Mouse (Mus musculus): ENCODE results near the gene Dab2ip. TPM values are rescaled to one million over a fixed set of nuclear protein-coding genes. Genes with fewer than 3 reads are reported as not detected.

The Dab2ip gene
- polyA plus RNA-seq, 1 experiment from 2014 or later = 49.5 TPM

GRCm38 (mm10) chr2:35703241-35703640, 145.2 kb downstream of the Dab2ip start:
- Histone ChIP-seq H3K4me1 (ENCODE audit: control insufficient read depth, insufficient read depth, low read length) (peaks cover 4% of the 10 kb centered on the region), H3K4me3 (ENCODE audit: low read depth, low read length) (no peak overlapping the region), H3K9ac (replicated peaks; ENCODE audit: low read length) (no peak overlapping the region), H3K36me3 (replicated peaks; ENCODE audit: control insufficient read depth, insufficient read depth, low read depth, low read length) (no peaks in the 10 kb centered on the region; the same call in 1 of the 2 replicates), H3K9me3 (replicated peaks; ENCODE audit: control insufficient read depth, low read length) (no peaks in the 10 kb centered on the region), H3K27ac (replicated peaks; ENCODE audit: low read depth, low read length) (no peak overlapping the region), H3K27me3 (ENCODE audit: control insufficient read depth, insufficient read depth, low read length) (no peaks in the 10 kb centered on the region), H3K4me2 (ENCODE audit: low read depth, low read length) (no peak overlapping the region)
- WGBS = 86% methylated on average over 3 of the region's 3 CpGs
- DNase-seq (ENCODE audit: low spot score) (no peak), ATAC-seq (replicated peaks; ENCODE audit: insufficient number of reproducible peaks, low FRiP score, low TSS enrichment, low read depth) (no peak)

- Histone ChIP-seq H3K36me3 (replicated peaks; ENCODE audit: control insufficient read depth, insufficient read depth, low read depth, low read length) (peaks cover 15% of the 10 kb centered on the region), H3K27me3 (ENCODE audit: control insufficient read depth, insufficient read depth, low read length) (no peaks in the 10 kb centered on the region), H3K4me2 (ENCODE audit: low read depth, low read length) (no peak overlapping the region), H3K4me1 (ENCODE audit: control insufficient read depth, insufficient read depth, low read length) (no peaks in the 10 kb centered on the region), H3K9ac (replicated peaks; ENCODE audit: low read length) (no peak overlapping the region), H3K9me3 (replicated peaks; ENCODE audit: control insufficient read depth, low read length) (no peaks in the 10 kb centered on the region), H3K4me3 (ENCODE audit: low read depth, low read length) (no peak overlapping the region), H3K27ac (replicated peaks; ENCODE audit: low read depth, low read length) (no peak overlapping the region)
- 94% methylated on average over 5 of the region's 5 CpGs for WGBS
- DNase-seq (ENCODE audit: low spot score) (no peak), ATAC-seq (replicated peaks; ENCODE audit: insufficient number of reproducible peaks, low FRiP score, low TSS enrichment, low read depth) (no peak)
Measured at GRCm38 (mm10) chr2:35712611-35713010, 154.5 kb downstream of the Dab2ip start.

GRCm38 (mm10) chr2:35713460-35713859, 155.4 kb downstream of the Dab2ip start:
- no peaks in the 10 kb centered on the region for H3K27me3 ChIP-seq (ENCODE audit: control insufficient read depth, insufficient read depth, low read length)
- H3K36me3 ChIP-seq (replicated peaks; ENCODE audit: control insufficient read depth, insufficient read depth, low read depth, low read length) = peaks cover 15% of the 10 kb centered on the region
- no peak overlapping the region for H3K4me2 ChIP-seq (ENCODE audit: low read depth, low read length)
- DNase-seq (ENCODE audit: low spot score) (no peak), ATAC-seq (replicated peaks; ENCODE audit: insufficient number of reproducible peaks, low FRiP score, low TSS enrichment, low read depth) (no peak)
- no peak overlapping the region for H3K27ac ChIP-seq (replicated peaks; ENCODE audit: low read depth, low read length)
- no peaks in the 10 kb centered on the region for H3K4me1 ChIP-seq (ENCODE audit: control insufficient read depth, insufficient read depth, low read length)
- 92% methylated on average over 7 of the region's 7 CpGs for WGBS
- no peak overlapping the region for H3K9ac ChIP-seq (replicated peaks; ENCODE audit: low read length)
- no peak overlapping the region for H3K4me3 ChIP-seq (ENCODE audit: low read depth, low read length)
- H3K9me3 ChIP-seq (replicated peaks; ENCODE audit: control insufficient read depth, low read length) = no peaks in the 10 kb centered on the region

- Histone ChIP-seq H3K27me3 (ENCODE audit: control insufficient read depth, insufficient read depth, low read length) (no peaks in the 10 kb centered on the region), H3K4me1 (ENCODE audit: control insufficient read depth, insufficient read depth, low read length) (no peaks in the 10 kb centered on the region), H3K9ac (replicated peaks; ENCODE audit: low read length) (no peak overlapping the region), H3K4me3 (ENCODE audit: low read depth, low read length) (no peak overlapping the region), H3K9me3 (replicated peaks; ENCODE audit: control insufficient read depth, low read length) (no peaks in the 10 kb centered on the region), H3K27ac (replicated peaks; ENCODE audit: low read depth, low read length) (no peak overlapping the region), H3K4me2 (ENCODE audit: low read depth, low read length) (no peak overlapping the region), H3K36me3 (replicated peaks; ENCODE audit: control insufficient read depth, insufficient read depth, low read depth, low read length) (peaks cover 18% of the 10 kb centered on the region)
- 79% methylated on average over 8 of the region's 8 CpGs for WGBS
- ATAC-seq (replicated peaks; ENCODE audit: insufficient number of reproducible peaks, low FRiP score, low TSS enrichment, low read depth) (no peak), DNase-seq (ENCODE audit: low spot score) (no peak)
Measured at GRCm38 (mm10) chr2:35714742-35715167, 156.7 kb downstream of the Dab2ip start.

- DNase-seq (ENCODE audit: low spot score) = no peak
- Histone ChIP-seq H3K36me3 (replicated peaks; ENCODE audit: control insufficient read depth, insufficient read depth, low read depth, low read length) (peaks cover 19% of the 10 kb centered on the region), H3K4me3 (ENCODE audit: low read depth, low read length) (no peak overlapping the region), H3K27ac (replicated peaks; ENCODE audit: low read depth, low read length) (no peak overlapping the region), H3K27me3 (ENCODE audit: control insufficient read depth, insufficient read depth, low read length) (no peaks in the 10 kb centered on the region), H3K9ac (replicated peaks; ENCODE audit: low read length) (no peak overlapping the region), H3K4me1 (ENCODE audit: control insufficient read depth, insufficient read depth, low read length) (no peaks in the 10 kb centered on the region), H3K4me2 (ENCODE audit: low read depth, low read length) (no peak overlapping the region), H3K9me3 (replicated peaks; ENCODE audit: control insufficient read depth, low read length) (no peaks in the 10 kb centered on the region)
- ATAC-seq (replicated peaks; ENCODE audit: insufficient number of reproducible peaks, low FRiP score, low TSS enrichment, low read depth) = no peak
- WGBS = 77% methylated on average over 3 of the region's 3 CpGs
Measured at GRCm38 (mm10) chr2:35715485-35715884, 157.4 kb downstream of the Dab2ip start.

- 71% methylated on average over 1 of the region's 1 CpGs for whole genome bisulfite sequencing
- no peak overlapping the region for H3K27ac ChIP-seq (replicated peaks; ENCODE audit: low read depth, low read length)
- DNase-seq (ENCODE audit: low spot score) (no peak), ATAC-seq (replicated peaks; ENCODE audit: insufficient number of reproducible peaks, low FRiP score, low TSS enrichment, low read depth) (no peak)
- H3K27me3 ChIP-seq (ENCODE audit: control insufficient read depth, insufficient read depth, low read length) = no peaks in the 10 kb centered on the region
- no peaks in the 10 kb centered on the region for H3K4me1 ChIP-seq (ENCODE audit: control insufficient read depth, insufficient read depth, low read length)
- no peak overlapping the region for H3K4me2 ChIP-seq (ENCODE audit: low read depth, low read length)
- peaks cover 22% of the 10 kb centered on the region for H3K36me3 ChIP-seq (replicated peaks; ENCODE audit: control insufficient read depth, insufficient read depth, low read depth, low read length)
- no peaks in the 10 kb centered on the region for H3K9me3 ChIP-seq (replicated peaks; ENCODE audit: control insufficient read depth, low read length)
- H3K4me3 ChIP-seq (ENCODE audit: low read depth, low read length) = no peak overlapping the region
- no peak overlapping the region for H3K9ac ChIP-seq (replicated peaks; ENCODE audit: low read length)
Measured at GRCm38 (mm10) chr2:35716175-35716574, 158.1 kb downstream of the Dab2ip start.

- no peak for DNase-seq (ENCODE audit: low spot score)
- no peak overlapping the region for H3K9ac ChIP-seq (replicated peaks; ENCODE audit: low read length)
Measured at GRCm38 (mm10) chr2:35718003-35718500, 160.0 kb downstream of the Dab2ip start.

GRCm38 (mm10) chr2:35718662-35719061, 160.6 kb downstream of the Dab2ip start:
- Histone ChIP-seq H3K27me3 (ENCODE audit: control insufficient read depth, insufficient read depth, low read length) (no peaks in the 10 kb centered on the region), H3K9me3 (replicated peaks; ENCODE audit: control insufficient read depth, low read length) (no peaks in the 10 kb centered on the region), H3K36me3 (replicated peaks; ENCODE audit: control insufficient read depth, insufficient read depth, low read depth, low read length) (peaks cover 28% of the 10 kb centered on the region), H3K4me3 (ENCODE audit: low read depth, low read length) (no peak overlapping the region), H3K27ac (replicated peaks; ENCODE audit: low read depth, low read length) (no peak overlapping the region), H3K4me2 (ENCODE audit: low read depth, low read length) (no peak overlapping the region), H3K4me1 (ENCODE audit: control insufficient read depth, insufficient read depth, low read length) (no peaks in the 10 kb centered on the region), H3K9ac (replicated peaks; ENCODE audit: low read length) (no peak overlapping the region)
- 95% methylated on average over 9 of the region's 9 CpGs for WGBS
- no peak for ATAC-seq (replicated peaks; ENCODE audit: insufficient number of reproducible peaks, low FRiP score, low TSS enrichment, low read depth)
- no peak for DNase-seq (ENCODE audit: low spot score)

More at GRCm38 (mm10) chr2:35718003-35718500, 160.0 kb downstream of the Dab2ip start:
- no peak overlapping the region for H3K4me3 ChIP-seq (ENCODE audit: low read depth, low read length)
- WGBS = 81% methylated on average over 5 of the region's 5 CpGs
- ATAC-seq (replicated peaks; ENCODE audit: insufficient number of reproducible peaks, low FRiP score, low TSS enrichment, low read depth) = no peak
- H3K27ac ChIP-seq (replicated peaks; ENCODE audit: low read depth, low read length) = no peak overlapping the region
- no peak overlapping the region for H3K4me2 ChIP-seq (ENCODE audit: low read depth, low read length)
- no peaks in the 10 kb centered on the region for H3K4me1 ChIP-seq (ENCODE audit: control insufficient read depth, insufficient read depth, low read length)
- H3K9me3 ChIP-seq (replicated peaks; ENCODE audit: control insufficient read depth, low read length) = no peaks in the 10 kb centered on the region
- H3K36me3 ChIP-seq (replicated peaks; ENCODE audit: control insufficient read depth, insufficient read depth, low read depth, low read length) = peaks cover 28% of the 10 kb centered on the region
- no peaks in the 10 kb centered on the region for H3K27me3 ChIP-seq (ENCODE audit: control insufficient read depth, insufficient read depth, low read length)
